Mouse (Mus musculus): ENCODE data around the gene Cmip.

DNA sequence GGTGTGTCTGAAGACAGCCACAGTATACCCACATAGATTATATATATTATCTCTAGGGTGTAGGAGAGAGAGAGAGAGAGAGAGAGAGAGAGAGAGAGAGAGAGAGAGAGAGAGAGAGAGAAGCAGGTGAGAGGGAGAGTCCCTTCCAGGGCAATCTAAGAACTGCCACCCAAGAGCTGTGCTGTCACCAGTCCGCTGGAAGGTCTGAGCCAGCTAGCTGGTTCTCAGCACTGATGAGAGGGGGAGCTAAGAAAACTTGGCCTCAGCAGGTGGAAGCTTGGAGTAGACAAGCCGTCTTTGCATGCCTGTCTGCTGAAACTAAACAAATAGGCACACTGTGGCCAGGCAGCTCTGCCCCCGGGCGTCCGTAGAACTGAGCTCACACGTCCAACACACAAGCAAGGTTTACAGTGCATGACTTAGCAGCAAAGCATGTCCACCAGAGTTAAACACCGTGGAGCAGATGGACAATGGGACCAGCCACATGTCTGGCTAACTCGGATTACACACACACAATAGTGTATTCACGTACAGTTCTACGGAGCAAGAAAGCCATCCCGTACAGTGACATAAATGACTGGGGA lies 205.9 kb downstream of the Cmip start:
- TF ChIP-seq POLR2A (IDR thresholded peaks at IDR 0.05; ENCODE audit: control insufficient read depth, extremely low read depth, insufficient read depth, low read length, poor library complexity) = no peak
- no peak for TF ChIP-seq CTCF (IDR thresholded peaks at IDR 0.05; ENCODE audit: borderline replicate concordance, control insufficient read depth, extremely low read depth, insufficient read depth, low read length, poor library complexity)
